Mouse (Mus musculus): ENCODE results near the gene Atp2a2. TPM values are rescaled to one million over a fixed set of nuclear protein-coding genes. Genes with fewer than 3 reads are reported as not detected.

Atp2a2 gene
- polyA plus RNA-seq, 2 experiments, result 39.7 to 96.7 TPM

- Histone ChIP-seq H3K4me1 (ENCODE audit: control insufficient read depth, insufficient read depth, low read length) (no peaks in the 10 kb centered on the region), H3K9me3 (ENCODE audit: control insufficient read depth, low read length) (no peaks in the 10 kb centered on the region), H3K9ac (ENCODE audit: low read depth, low read length, severe bottlenecking) (no peak overlapping the region; the same call in 1 of the 2 replicates), H3K4me3 (replicated peaks; ENCODE audit: low read length) (no peak overlapping the region), H3K36me3 (ENCODE audit: control insufficient read depth, insufficient read depth, low read length) (peaks cover 57% of the 10 kb centered on the region), H3K27me3 (ENCODE audit: control insufficient read depth, insufficient read depth, low read length) (no peaks in the 10 kb centered on the region), H3K27ac (replicated peaks; ENCODE audit: low read depth, low read length) (no peak overlapping the region), H3K4me2 (replicated peaks; ENCODE audit: low read depth, low read length, severe bottlenecking) (no peak overlapping the region)
- no peak for ATAC-seq (ENCODE audit: low FRiP score, low read depth)
- DNase-seq (ENCODE audit: low spot score), result no peak
- 78% methylated on average over 7 of the region's 7 CpGs for WGBS
- TF ChIP-seq POLR2A (IDR thresholded peaks at IDR 0.05; ENCODE audit: borderline replicate concordance, extremely low read depth, insufficient read depth, insufficient read length), result no peak
Measured at GRCm38 (mm10) chr5:122452194-122452593, 49.8 kb downstream of the Atp2a2 start.

- 87% methylated on average over 5 of the region's 5 CpGs for WGBS
- no peak overlapping the region for H3K27ac ChIP-seq (replicated peaks; ENCODE audit: low read depth, low read length)
- H3K4me3 ChIP-seq (replicated peaks; ENCODE audit: low read length), result no peak overlapping the region
- TF ChIP-seq POLR2A (IDR thresholded peaks at IDR 0.05; ENCODE audit: borderline replicate concordance, extremely low read depth, insufficient read depth, insufficient read length), result no peak
- H3K27me3 ChIP-seq (ENCODE audit: control insufficient read depth, insufficient read depth, low read length), result no peaks in the 10 kb centered on the region
- ATAC-seq (ENCODE audit: low FRiP score, low read depth), result no peak
- H3K9ac ChIP-seq (ENCODE audit: low read depth, low read length, severe bottlenecking), result no peak overlapping the region
- no peak overlapping the region for H3K4me2 ChIP-seq (replicated peaks; ENCODE audit: low read depth, low read length, severe bottlenecking)
- H3K9me3 ChIP-seq (ENCODE audit: control insufficient read depth, low read length), result no peaks in the 10 kb centered on the region
- no peaks in the 10 kb centered on the region for H3K4me1 ChIP-seq (ENCODE audit: control insufficient read depth, insufficient read depth, low read length)
- DNase-seq (ENCODE audit: low spot score), result no peak
- peaks cover 58% of the 10 kb centered on the region for H3K36me3 ChIP-seq (ENCODE audit: control insufficient read depth, insufficient read depth, low read length)
Measured at GRCm38 (mm10) chr5:122451324-122451723, 50.7 kb downstream of the Atp2a2 start.

GRCm38 (mm10) chr5:122450913-122451317 is 51.1 kb downstream of the Atp2a2 start:
- WGBS, result 70% methylated on average over 5 of the region's 5 CpGs
- Histone ChIP-seq H3K4me2 (replicated peaks; ENCODE audit: low read depth, low read length, severe bottlenecking) (no peak overlapping the region), H3K27me3 (ENCODE audit: control insufficient read depth, insufficient read depth, low read length) (no peaks in the 10 kb centered on the region), H3K4me1 (ENCODE audit: control insufficient read depth, insufficient read depth, low read length) (no peaks in the 10 kb centered on the region), H3K4me3 (replicated peaks; ENCODE audit: low read length) (no peak overlapping the region), H3K9ac (ENCODE audit: low read depth, low read length, severe bottlenecking) (no peak overlapping the region), H3K36me3 (ENCODE audit: control insufficient read depth, insufficient read depth, low read length) (peaks cover 58% of the 10 kb centered on the region), H3K27ac (replicated peaks; ENCODE audit: low read depth, low read length) (no peak overlapping the region), H3K9me3 (ENCODE audit: control insufficient read depth, low read length) (no peaks in the 10 kb centered on the region)
- DNase-seq (ENCODE audit: low spot score), result no peak
- no peak for TF ChIP-seq POLR2A (IDR thresholded peaks at IDR 0.05; ENCODE audit: borderline replicate concordance, extremely low read depth, insufficient read depth, insufficient read length)
- ATAC-seq (ENCODE audit: low FRiP score, low read depth), result no peak

- H3K4me2 ChIP-seq (replicated peaks; ENCODE audit: low read depth, low read length, severe bottlenecking), result no peak overlapping the region
- H3K27me3 ChIP-seq (ENCODE audit: control insufficient read depth, insufficient read depth, low read length), result no peaks in the 10 kb centered on the region
- no peaks in the 10 kb centered on the region for H3K4me1 ChIP-seq (ENCODE audit: control insufficient read depth, insufficient read depth, low read length)
- H3K9me3 ChIP-seq (ENCODE audit: control insufficient read depth, low read length), result no peaks in the 10 kb centered on the region
- H3K9ac ChIP-seq (ENCODE audit: low read depth, low read length, severe bottlenecking), result no peak overlapping the region
- ATAC-seq (ENCODE audit: low FRiP score, low read depth) (no peak), DNase-seq (ENCODE audit: low spot score) (no peak)
- H3K36me3 ChIP-seq (ENCODE audit: control insufficient read depth, insufficient read depth, low read length), result peaks cover 58% of the 10 kb centered on the region
- no peak overlapping the region for H3K27ac ChIP-seq (replicated peaks; ENCODE audit: low read depth, low read length)
- WGBS, result 71% methylated on average over 7 of the region's 7 CpGs
- no peak for TF ChIP-seq POLR2A (IDR thresholded peaks at IDR 0.05; ENCODE audit: borderline replicate concordance, extremely low read depth, insufficient read depth, insufficient read length)
- no peak overlapping the region for H3K4me3 ChIP-seq (replicated peaks; ENCODE audit: low read length)
Measured at GRCm38 (mm10) chr5:122449946-122450345, 52.1 kb downstream of the Atp2a2 start.

- H3K36me3 ChIP-seq (ENCODE audit: control insufficient read depth, insufficient read depth, low read length), result peaks cover 58% of the 10 kb centered on the region
- H3K9me3 ChIP-seq (ENCODE audit: control insufficient read depth, low read length), result no peaks in the 10 kb centered on the region
- TF ChIP-seq POLR2A (IDR thresholded peaks at IDR 0.05; ENCODE audit: borderline replicate concordance, extremely low read depth, insufficient read depth, insufficient read length), result no peak
- no peak overlapping the region for H3K9ac ChIP-seq (ENCODE audit: low read depth, low read length, severe bottlenecking)
- no peaks in the 10 kb centered on the region for H3K4me1 ChIP-seq (ENCODE audit: control insufficient read depth, insufficient read depth, low read length)
- ATAC-seq (ENCODE audit: low FRiP score, low read depth), result no peak
- no peak overlapping the region for H3K27ac ChIP-seq (replicated peaks; ENCODE audit: low read depth, low read length)
- no peak overlapping the region for H3K4me2 ChIP-seq (replicated peaks; ENCODE audit: low read depth, low read length, severe bottlenecking)
- no peak overlapping the region for H3K4me3 ChIP-seq (replicated peaks; ENCODE audit: low read length)
- H3K27me3 ChIP-seq (ENCODE audit: control insufficient read depth, insufficient read depth, low read length), result no peaks in the 10 kb centered on the region
- 78% methylated on average over 5 of the region's 5 CpGs for WGBS
- no peak for DNase-seq (ENCODE audit: low spot score)
Measured at GRCm38 (mm10) chr5:122448869-122449268, 53.2 kb downstream of the Atp2a2 start.

- Histone ChIP-seq H3K36me3 (ENCODE audit: control insufficient read depth, insufficient read depth, low read length) (peaks cover 58% of the 10 kb centered on the region), H3K27me3 (ENCODE audit: control insufficient read depth, insufficient read depth, low read length) (no peaks in the 10 kb centered on the region), H3K27ac (replicated peaks; ENCODE audit: low read depth, low read length) (no peak overlapping the region), H3K9me3 (ENCODE audit: control insufficient read depth, low read length) (no peaks in the 10 kb centered on the region), H3K4me3 (replicated peaks; ENCODE audit: low read length) (no peak overlapping the region), H3K4me1 (ENCODE audit: control insufficient read depth, insufficient read depth, low read length) (no peaks in the 10 kb centered on the region), H3K9ac (ENCODE audit: low read depth, low read length, severe bottlenecking) (no peak overlapping the region), H3K4me2 (replicated peaks; ENCODE audit: low read depth, low read length, severe bottlenecking) (no peak overlapping the region)
- 0 out of 2 replicates have a peak, but pooled peaks have one; percentile 9 for ATAC-seq (ENCODE audit: low FRiP score, low read depth)
- no peak for TF ChIP-seq POLR2A (IDR thresholded peaks at IDR 0.05; ENCODE audit: borderline replicate concordance, extremely low read depth, insufficient read depth, insufficient read length)
- no peak for DNase-seq (ENCODE audit: low spot score)
- 84% methylated on average over 8 of the region's 8 CpGs for WGBS
Measured at GRCm38 (mm10) chr5:122447857-122448256, 54.2 kb downstream of the Atp2a2 start.

All from limb, embryonic 14.5 days (tissue).